Mouse (Mus musculus) intestine, embryonic 16.5 days (tissue): ENCODE measurements around the gene Kcng4. TPM values are rescaled to one million over a fixed set of nuclear protein-coding genes. Genes with fewer than 3 reads are reported as not detected.

Experiments used
- ATAC-seq: fragments of 200-750 bp; cut with Nextera tagmentation; 2 replicates; pipeline ENCODE4 v1.8.0; 2017; ENCODE audit warnings: moderate TSS enrichment, moderate library complexity
- H3K27ac ChIP-seq: fragments of 300-500 bp; sonication (generic); 2 replicates; pipeline ENCODE4 v1.5.1; 2014; ENCODE audit warnings: mild to moderate bottlenecking, low read length
- H3K27me3 ChIP-seq: fragments of 300-500 bp; sonication (generic); replicated peaks from 2 replicates; pipeline ENCODE4 v1.6.1; 2014; ENCODE audit warnings: low read length, control low read depth, mixed read lengths; ENCODE audit not compliant: control insufficient read depth, insufficient read depth
- H3K36me3 ChIP-seq: fragments of 300-500 bp; sonication (generic); 2 replicates; pipeline ENCODE4 v1.6.1; 2014; ENCODE audit warnings: low read length, control low read depth; ENCODE audit not compliant: control insufficient read depth, insufficient read depth
- H3K4me1 ChIP-seq: fragments of 300-500 bp; sonication (generic); 2 replicates; pipeline ENCODE4 v1.6.1; 2014; ENCODE audit warnings: low read length, control low read depth, mixed read lengths; ENCODE audit not compliant: control insufficient read depth, insufficient read depth
- H3K4me2 ChIP-seq: fragments of 300-500 bp; sonication (generic); 2 replicates; pipeline ENCODE4 v1.6.1; 2014; ENCODE audit warnings: low read depth, low read length, control low read depth
- H3K4me3 ChIP-seq: fragments of 300-500 bp; sonication (generic); 2 replicates; pipeline ENCODE4 v1.5.1; 2014; ENCODE audit warnings: mild to moderate bottlenecking, low read length
- H3K9ac ChIP-seq: fragments of 300-500 bp; sonication (generic); 2 replicates; pipeline ENCODE4 v1.6.1; 2014; ENCODE audit warnings: low read depth, low read length
- H3K9me3 ChIP-seq: fragments of 300-500 bp; sonication (generic); 2 replicates; pipeline ENCODE4 v1.6.1; 2016; ENCODE audit warnings: low read length, control low read depth; ENCODE audit not compliant: control insufficient read depth
- WGBS: fragments of 180-500 bp; shearing (Covaris S2); extraction: QIAGEN DNeasy Blood & Tissue Kit; methylation state at CpG from one replicate; pipeline ENCODE4 v1.1.7; 2014; 5-methylcytosine and 5-hydroxymethylcytosine counted together
- polyA plus RNA-seq: library from polyadenylated mRNA; unstranded; fragments of >200 nt; fragmentation: Nextera tagmentation; extraction: Ambion mirVana; gene quantifications from 2 replicates; pipeline ENCODE4 v1.2.1, GENCODE M21; 2015

Kcng4 gene
- polyA plus RNA-seq, 1 experiment from 2014 or later = 0.23 TPM

DNA sequence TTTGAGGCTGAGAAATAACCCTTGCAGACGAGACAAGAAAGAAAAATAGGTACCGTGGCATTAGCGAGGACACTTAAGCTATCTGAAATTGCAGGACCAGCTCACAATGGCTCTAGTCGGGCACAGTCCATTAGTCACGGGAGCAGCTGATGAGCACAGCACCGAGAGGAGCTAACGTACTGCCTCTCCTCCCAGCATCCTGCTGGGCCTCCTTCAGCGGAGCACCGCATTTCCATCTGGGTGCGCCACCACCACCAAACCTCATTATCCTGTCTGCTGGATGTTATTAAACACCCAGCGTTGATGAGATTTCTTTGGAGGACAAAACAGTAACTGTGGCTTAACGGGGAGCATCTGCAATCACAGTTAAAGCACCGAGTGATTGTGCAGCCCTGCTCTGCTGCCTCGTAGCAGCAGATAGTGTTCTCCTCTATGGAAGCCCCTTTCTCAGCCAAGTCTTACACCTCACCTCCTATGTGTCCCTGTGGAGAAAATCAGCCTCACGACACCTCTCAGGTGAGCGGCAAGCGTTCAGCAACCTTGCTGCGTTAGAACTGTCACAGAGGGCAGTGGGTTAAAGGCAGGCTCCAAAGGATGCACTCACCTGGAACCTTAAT lies 9.6 kb upstream of the Kcng4 start:
- peaks cover 6% of the 10 kb centered on the region; the same call in 1 of the 2 replicates for H3K9me3 ChIP-seq
- no peak overlapping the region for H3K4me3 ChIP-seq
- no peak overlapping the region for H3K4me2 ChIP-seq
- no peak overlapping the region for H3K27ac ChIP-seq
- no peaks in the 10 kb centered on the region for H3K27me3 ChIP-seq
- WGBS = 63% methylated on average over 18 of the region's 18 CpGs
- H3K36me3 ChIP-seq = no peaks in the 10 kb centered on the region
- no peaks in the 10 kb centered on the region for H3K4me1 ChIP-seq
- H3K9ac ChIP-seq = no peak overlapping the region
- no peak for ATAC-seq

DNA sequence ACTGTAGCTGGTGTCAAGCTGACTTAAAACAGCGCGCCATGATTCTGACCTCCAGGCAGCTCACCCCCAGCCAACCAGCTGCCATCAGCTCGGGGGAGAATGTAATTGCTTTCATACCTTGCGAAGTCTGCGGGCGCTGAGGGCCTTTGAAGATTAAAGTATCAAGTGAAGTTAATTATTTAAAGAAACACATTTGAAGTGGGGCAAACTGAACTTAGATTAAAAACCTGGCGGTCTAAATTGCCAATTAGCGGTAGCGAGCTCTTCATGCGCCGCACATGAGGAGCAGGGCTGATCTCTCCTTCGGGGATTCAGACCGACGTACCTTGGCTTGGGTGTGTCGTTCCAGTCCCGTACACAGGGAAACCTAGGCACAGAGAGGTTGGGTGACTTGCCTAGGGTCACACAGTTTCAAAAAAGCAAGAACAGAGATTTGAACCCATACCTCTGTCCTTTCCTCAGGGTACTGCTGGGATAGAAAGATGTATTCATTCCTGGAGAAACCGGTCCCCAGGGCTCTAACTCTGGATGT lies 9.0 kb upstream of the Kcng4 start:
- no peaks in the 10 kb centered on the region for H3K36me3 ChIP-seq
- no peak for ATAC-seq

DNA sequence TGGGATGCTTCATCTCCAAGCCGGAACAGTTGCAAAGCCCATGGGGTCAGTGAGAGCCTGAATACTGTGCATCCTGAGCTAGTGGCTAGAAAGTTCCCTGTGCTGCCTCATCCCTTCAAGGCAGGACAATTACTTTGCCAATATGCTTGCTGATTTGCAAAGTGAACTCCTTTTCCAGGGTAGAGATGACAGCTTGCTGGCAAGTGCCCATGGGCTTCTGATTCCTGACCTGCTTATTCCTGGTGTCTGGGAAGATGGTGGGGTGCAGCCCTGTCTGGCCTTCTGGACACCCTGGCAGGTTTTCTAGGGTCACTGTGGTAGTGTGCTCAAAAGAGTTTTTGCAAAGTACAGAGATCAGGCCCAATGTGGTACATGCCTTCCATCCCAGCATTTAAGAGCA lies 7.5 kb upstream of the Kcng4 start:
- Histone ChIP-seq H3K9me3 (peaks cover 6% of the 10 kb centered on the region; the same call in 1 of the 2 replicates), H3K4me3 (no peak overlapping the region), H3K27me3 (no peaks in the 10 kb centered on the region), H3K4me2 (no peak overlapping the region), H3K4me1 (no peaks in the 10 kb centered on the region), H3K36me3 (no peaks in the 10 kb centered on the region), H3K27ac (no peak overlapping the region), H3K9ac (no peak overlapping the region)
- ATAC-seq = no peak
- 97% methylated on average over 1 of the region's 1 CpGs for WGBS

More for the DNA sequence above, 9.0 kb upstream of the Kcng4 start:
- WGBS = 70% methylated on average over 17 of the region's 17 CpGs
- Histone ChIP-seq H3K4me2 (no peak overlapping the region), H3K27ac (no peak overlapping the region), H3K4me3 (no peak overlapping the region), H3K4me1 (no peaks in the 10 kb centered on the region), H3K9ac (no peak overlapping the region), H3K9me3 (peaks cover 6% of the 10 kb centered on the region; the same call in 1 of the 2 replicates), H3K27me3 (no peaks in the 10 kb centered on the region)

DNA sequence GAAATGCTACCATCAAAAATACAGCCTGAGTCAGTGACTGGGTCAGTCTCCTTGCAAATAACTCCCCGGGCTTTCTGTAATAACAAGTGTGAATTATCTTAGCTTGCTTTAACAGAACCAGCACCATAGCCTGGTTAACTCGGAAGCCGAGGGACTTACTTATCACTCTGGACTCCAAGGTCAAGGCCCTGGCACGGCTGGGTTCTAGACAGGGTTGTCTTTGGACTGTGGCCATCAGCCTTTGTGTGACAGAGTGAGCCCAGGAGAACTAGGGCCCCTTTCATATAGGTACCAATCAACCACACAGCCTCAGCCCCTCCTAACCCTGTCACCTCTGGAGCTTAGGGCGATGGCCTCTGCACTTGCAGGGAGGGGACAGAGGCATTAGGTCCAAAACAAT lies 5.6 kb upstream of the Kcng4 start:
- no peaks in the 10 kb centered on the region for H3K36me3 ChIP-seq
- H3K27ac ChIP-seq = no peak overlapping the region
- no peak overlapping the region for H3K4me2 ChIP-seq
- H3K27me3 ChIP-seq = 0 out of 2 replicates have a peak, but pooled peaks cover 3% of the 10 kb centered on the region
- no peak for ATAC-seq
- no peaks in the 10 kb centered on the region for H3K9me3 ChIP-seq
- no peaks in the 10 kb centered on the region; the same call in 1 of the 2 replicates for H3K4me1 ChIP-seq
- WGBS = 71% methylated on average over 5 of the region's 5 CpGs
- no peak overlapping the region for H3K9ac ChIP-seq
- H3K4me3 ChIP-seq = no peak overlapping the region

DNA sequence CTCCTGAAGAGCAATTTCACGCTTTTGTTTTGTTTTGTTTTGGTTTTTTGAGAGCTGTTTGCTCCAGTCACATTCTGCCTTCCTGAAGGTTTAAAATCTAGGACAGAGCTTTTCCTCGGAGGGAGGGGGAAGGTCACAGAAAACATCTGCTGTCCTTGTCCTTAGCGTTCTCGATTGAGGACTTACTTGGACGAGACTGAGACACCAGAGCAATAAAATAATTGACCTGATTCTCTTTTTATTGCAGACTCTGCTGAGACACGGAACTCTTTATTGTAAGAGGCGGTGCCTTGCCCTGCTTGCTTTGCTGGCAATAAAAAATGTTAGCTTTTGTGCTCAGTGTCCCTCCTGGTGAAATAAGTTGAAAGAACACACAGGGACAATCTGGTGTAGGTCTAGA lies 4.3 kb upstream of the Kcng4 start:
- no peak overlapping the region for H3K4me2 ChIP-seq

DNA sequence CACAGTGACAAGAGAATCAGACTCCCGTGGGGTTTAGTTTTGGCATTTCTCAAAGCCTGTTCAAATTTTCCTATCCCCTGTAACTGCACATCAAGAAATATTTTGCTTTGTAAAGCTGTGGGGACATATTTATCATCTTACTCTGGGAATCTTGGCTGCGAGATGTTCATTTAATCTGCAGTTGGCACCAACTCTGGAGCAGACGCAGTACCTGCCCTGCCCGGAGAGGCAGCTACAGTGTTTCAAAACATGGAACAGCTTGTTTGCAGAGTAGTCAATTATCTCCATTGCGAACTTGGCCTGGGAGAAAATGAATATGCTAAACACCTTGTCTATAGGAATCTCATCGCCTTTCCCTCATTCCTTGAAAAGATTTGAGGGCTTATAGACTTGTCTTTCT lies 2.8 kb upstream of the Kcng4 start:
- H3K27me3 ChIP-seq = peaks cover 8% of the 10 kb centered on the region; the same call in 1 of the 2 replicates
- H3K27ac ChIP-seq = no peak overlapping the region
- ATAC-seq = no peak
- 81% methylated on average over 6 of the region's 6 CpGs for WGBS
- H3K4me1 ChIP-seq = peaks cover 9% of the 10 kb centered on the region
- H3K4me3 ChIP-seq = no peak overlapping the region
- H3K9me3 ChIP-seq = no peaks in the 10 kb centered on the region
- no peak overlapping the region for H3K9ac ChIP-seq
- H3K4me2 ChIP-seq = no peak overlapping the region
- no peaks in the 10 kb centered on the region for H3K36me3 ChIP-seq

More for the DNA sequence above, 4.3 kb upstream of the Kcng4 start:
- 36% methylated on average over 7 of the region's 7 CpGs for WGBS
- Histone ChIP-seq H3K9me3 (no peaks in the 10 kb centered on the region), H3K9ac (no peak overlapping the region), H3K36me3 (no peaks in the 10 kb centered on the region), H3K27me3 (0 out of 2 replicates have a peak, but pooled peaks cover 3% of the 10 kb centered on the region), H3K4me3 (no peak overlapping the region), H3K4me1 (peaks cover 7% of the 10 kb centered on the region), H3K27ac (no peak overlapping the region)
- ATAC-seq = peak; percentile 71

DNA sequence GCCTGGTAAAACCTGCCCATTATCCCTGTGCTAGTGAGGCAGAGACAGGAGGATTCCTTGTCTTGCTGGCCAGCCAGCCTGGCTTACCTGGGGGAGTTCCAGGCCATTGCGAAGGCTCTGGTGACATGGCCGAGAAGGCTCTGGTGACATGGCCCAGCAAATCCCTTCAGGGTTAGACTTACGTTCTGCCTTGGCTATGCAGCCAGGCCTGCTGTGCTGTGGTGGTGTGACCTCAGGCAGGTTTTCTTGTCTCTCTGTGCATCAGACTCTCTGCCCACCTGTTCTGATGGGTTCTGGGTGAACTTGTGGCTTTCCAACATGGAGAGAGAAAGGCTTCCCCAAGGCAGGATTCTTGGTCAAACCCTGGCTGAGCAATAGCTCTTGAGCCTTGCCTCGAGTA lies 1.9 kb upstream of the Kcng4 start:
- Histone ChIP-seq H3K36me3 (no peaks in the 10 kb centered on the region), H3K9ac (no peak overlapping the region), H3K27ac (no peak overlapping the region), H3K4me2 (no peak overlapping the region), H3K4me3 (no peak overlapping the region), H3K4me1 (peaks cover 9% of the 10 kb centered on the region), H3K27me3 (peaks cover 8% of the 10 kb centered on the region; the same call in 1 of the 2 replicates), H3K9me3 (no peaks in the 10 kb centered on the region)
- WGBS = 91% methylated on average over 4 of the region's 4 CpGs
- ATAC-seq = no peak

DNA sequence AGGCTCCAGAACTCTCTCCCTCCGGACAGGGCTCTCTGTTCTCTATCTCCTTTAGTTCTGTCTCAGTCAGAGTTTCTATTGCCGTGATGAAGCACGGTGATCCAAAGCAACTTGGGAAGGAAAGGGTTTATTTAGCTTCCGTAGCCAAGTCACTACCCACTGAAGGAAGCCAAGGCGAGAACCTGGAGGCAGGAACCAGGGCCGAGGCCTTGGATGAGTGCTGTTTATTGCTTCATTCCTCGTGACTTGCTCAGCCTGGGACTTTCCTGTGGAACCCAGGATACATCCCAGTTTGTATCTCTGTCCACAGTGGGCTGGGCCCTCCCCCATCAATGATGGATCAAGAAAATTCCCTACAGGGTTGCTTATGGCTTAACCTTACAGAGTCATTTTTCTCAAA lies 1.3 kb upstream of the Kcng4 start:
- 55% methylated on average over 7 of the region's 7 CpGs for whole genome bisulfite sequencing
- no peak overlapping the region for H3K27ac ChIP-seq
- H3K4me1 ChIP-seq = peaks cover 9% of the 10 kb centered on the region
- no peak overlapping the region for H3K4me3 ChIP-seq
- no peak for ATAC-seq
- peaks cover 8% of the 10 kb centered on the region; the same call in 1 of the 2 replicates for H3K27me3 ChIP-seq
- no peaks in the 10 kb centered on the region for H3K36me3 ChIP-seq
- no peaks in the 10 kb centered on the region for H3K9me3 ChIP-seq
- no peak overlapping the region for H3K4me2 ChIP-seq
- no peak overlapping the region for H3K9ac ChIP-seq

DNA sequence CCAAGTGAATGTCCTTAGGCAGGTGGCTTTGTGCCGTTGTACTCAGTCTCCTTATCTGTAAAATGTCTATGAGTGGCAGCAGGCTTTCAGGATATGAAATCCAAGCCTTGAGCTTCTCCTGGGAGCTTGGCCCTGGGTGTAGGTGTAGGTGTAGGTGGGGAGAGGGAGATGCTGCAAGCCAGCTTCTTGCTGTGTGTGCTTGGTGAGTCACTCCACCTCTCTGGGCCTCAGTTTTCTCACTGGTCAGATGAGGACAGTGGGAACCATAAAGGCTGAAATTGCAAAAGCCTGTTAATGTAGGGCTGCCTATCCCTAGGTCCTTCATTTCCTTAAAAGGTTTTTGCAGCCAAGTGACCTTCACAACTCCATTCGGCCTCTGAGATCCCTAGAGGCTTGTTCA lies 478 bp upstream of the Kcng4 start:
- WGBS = 62% methylated on average over 2 of the region's 2 CpGs
- ATAC-seq = no peak
- no peak overlapping the region for H3K9ac ChIP-seq
- peaks cover 8% of the 10 kb centered on the region; the same call in 1 of the 2 replicates for H3K27me3 ChIP-seq
- no peak overlapping the region for H3K4me3 ChIP-seq
- no peak overlapping the region for H3K4me2 ChIP-seq
- H3K36me3 ChIP-seq = no peaks in the 10 kb centered on the region
- H3K27ac ChIP-seq = no peak overlapping the region
- H3K4me1 ChIP-seq = peaks cover 11% of the 10 kb centered on the region
- H3K9me3 ChIP-seq = no peaks in the 10 kb centered on the region
